Mouse (Mus musculus): ENCODE measurements around the gene Arl11. TPM values are rescaled to one million over a fixed set of nuclear protein-coding genes. Genes with fewer than 3 reads are reported as not detected.

The Arl11 gene
- polyA plus RNA-seq, 1 experiment from 2014 or later: 0.73 TPM

Other genes with a start within 250 kb of the Arl11 start
- gene Sacs, start 171.3 kb upstream of the Arl11 start, polyA plus RNA-seq (2014; fragmentation: Nextera tagmentation; extraction: Ambion mirVana): 4.2 and 5.0 TPM in 2 replicates
- 2.6 and 2.9 TPM in 2 replicates for gene Sgcg, start 51.3 kb upstream of the Arl11 start, polyA plus RNA-seq (2014; fragmentation: Nextera tagmentation; extraction: Ambion mirVana)
- 6.4 and 7.5 TPM in 2 replicates for gene Ebpl, start 50.7 kb downstream of the Arl11 start, polyA plus RNA-seq (2014; fragmentation: Nextera tagmentation; extraction: Ambion mirVana)
- gene Kpna3, start 130.1 kb downstream of the Arl11 start, polyA plus RNA-seq (2014; fragmentation: Nextera tagmentation; extraction: Ambion mirVana): 43.7 and 48.9 TPM in 2 replicates
- 24.9 and 29.4 TPM in 2 replicates for gene Spryd7, start 247.1 kb downstream of the Arl11 start, polyA plus RNA-seq (2014; fragmentation: Nextera tagmentation; extraction: Ambion mirVana)

Measured in heart, embryonic 11.5 days (tissue).